Mouse (Mus musculus) MEL (cell line): ENCODE data around the gene Ap3b1. TPM values are rescaled to one million over a fixed set of nuclear protein-coding genes. Genes with fewer than 3 reads are reported as not detected.

Experiments
- DNase-seq: peaks from one replicate; pipeline ENCODE4 v3.0.0; 2011; ENCODE audit warnings: low read depth, low spot score
- H3K27ac ChIP-seq: 2 replicates; pipeline ENCODE4 v1.5.1; 2012; ENCODE audit warnings: low read depth, mild to moderate bottlenecking, control low read depth, low read length, moderate library complexity; ENCODE audit not compliant: control insufficient read depth
- H3K27me3 ChIP-seq, 2 experiments: fragments of 150-350 bp in 1 of 2; sonication (generic) in 1 of 2; 2 replicates each; pipeline ENCODE4 v1.6.1; 2012; ENCODE audit warnings: low read length in 2 of 2, mild to moderate bottlenecking in 2 of 2, improper control_type of control experiment in 1 of 2, moderate library complexity in 1 of 2; ENCODE audit not compliant: insufficient read depth in 2 of 2, control insufficient read depth in 1 of 2
- H3K36me3 ChIP-seq, 2 experiments: 2 replicates each; pipeline ENCODE4 v1.6.1; 2012 to 2014; ENCODE audit warnings: low read length in 2 of 2, improper control_type of control experiment in 1 of 2, inconsistent platforms in 1 of 2, mild to moderate bottlenecking in 1 of 2; ENCODE audit not compliant: insufficient read depth in 2 of 2, control insufficient read depth in 1 of 2
- H3K4me1 ChIP-seq, 2 experiments: fragments of 150-350 bp in 1 of 2; sonication (generic) in 1 of 2; 2 replicates each; pipeline ENCODE4 v1.6.1; 2012; ENCODE audit warnings: low read length in 2 of 2, improper control_type of control experiment in 1 of 2, mild to moderate bottlenecking in 1 of 2; ENCODE audit not compliant: insufficient read depth in 2 of 2, control insufficient read depth in 1 of 2
- H3K4me3 ChIP-seq, 2 experiments: fragments of 150-350 bp in 1 of 2; sonication (generic) in 1 of 2; 2 replicates each; pipeline ENCODE4 v1.5.1; 2012; ENCODE audit warnings: low read depth in 2 of 2, low read length in 2 of 2, mild to moderate bottlenecking in 2 of 2, moderate library complexity in 2 of 2, control low read depth in 1 of 2, improper control_type of control experiment in 1 of 2; ENCODE audit not compliant: control insufficient read depth in 1 of 2, insufficient read depth in 1 of 2
- H3K79me2 ChIP-seq: 2 replicates; pipeline ENCODE4 v1.6.1; 2012; ENCODE audit warnings: mild to moderate bottlenecking, low read length, moderate library complexity; ENCODE audit not compliant: control insufficient read depth, poor library complexity, insufficient read depth
- H3K9ac ChIP-seq: 2 replicates; pipeline ENCODE4 v1.6.1; 2012; ENCODE audit warnings: low read depth, mild to moderate bottlenecking, control low read depth, low read length, moderate library complexity; ENCODE audit not compliant: control insufficient read depth, poor library complexity, severe bottlenecking
- H3K9me3 ChIP-seq: fragments of 150-350 bp; sonication (generic); replicated peaks from 2 replicates; pipeline ENCODE4 v1.6.1; 2012; ENCODE audit warnings: mild to moderate bottlenecking, low read length, improper control_type of control experiment, moderate library complexity; ENCODE audit not compliant: insufficient read depth
- CHD2 ChIP-seq: IDR thresholded peaks from 2 replicates; pipeline ENCODE4 v1.6.1; 2011; ENCODE audit warnings: low read length, improper control_type of control experiment
- E2F4 ChIP-seq: IDR thresholded peaks from 2 replicates; pipeline ENCODE4 v1.6.1; 2011; ENCODE audit warnings: low read depth, low read length, improper control_type of control experiment, borderline replicate concordance
- ELF1 ChIP-seq: IDR thresholded peaks from 2 replicates; pipeline ENCODE4 v1.6.1; 2014; ENCODE audit warnings: low read depth, mild to moderate bottlenecking, inconsistent platforms, low read length, improper control_type of control experiment, moderate library complexity
- KAT2A ChIP-seq: conservative IDR thresholded peaks from 2 replicates; pipeline ENCODE4 v1.6.1; 2012; ENCODE audit warnings: low read depth, low read length, improper control_type of control experiment, inconsistent platforms
- MAZ ChIP-seq: IDR thresholded peaks from 2 replicates; pipeline ENCODE4 v1.6.1; 2012; ENCODE audit warnings: low read depth, mild to moderate bottlenecking, inconsistent platforms, low read length, improper control_type of control experiment
- MYC ChIP-seq: IDR thresholded peaks from 2 replicates; pipeline ENCODE4 v1.6.1; 2011; ENCODE audit warnings: low read depth, mild to moderate bottlenecking, low read length, improper control_type of control experiment, moderate library complexity
- NELFE ChIP-seq: IDR thresholded peaks from 2 replicates; pipeline ENCODE4 v1.6.1; 2011; ENCODE audit warnings: low read depth, low read length, improper control_type of control experiment
- NRF1 ChIP-seq: IDR thresholded peaks from 2 replicates; pipeline ENCODE4 v1.6.1; 2014; ENCODE audit warnings: low read depth, mild to moderate bottlenecking, inconsistent platforms, low read length, improper control_type of control experiment, moderate library complexity; ENCODE audit not compliant: poor library complexity, insufficient read depth, severe bottlenecking
- RCOR1 ChIP-seq: IDR thresholded peaks from 2 replicates; pipeline ENCODE4 v1.6.1; 2012; ENCODE audit warnings: low read depth, mild to moderate bottlenecking, inconsistent platforms, low read length, improper control_type of control experiment
- TBP ChIP-seq: IDR thresholded peaks from 2 replicates; pipeline ENCODE4 v1.8.0; 2011; ENCODE audit warnings: low read depth, low read length, improper control_type of control experiment
- ZC3H11A ChIP-seq: IDR thresholded peaks from 2 replicates; pipeline ENCODE4 v1.6.1; 2012; ENCODE audit warnings: low read depth, mild to moderate bottlenecking, inconsistent platforms, low read length, improper control_type of control experiment
- ZKSCAN1 ChIP-seq: IDR thresholded peaks from 2 replicates; pipeline ENCODE4 v1.6.1; 2012; ENCODE audit warnings: low read depth, mild to moderate bottlenecking, inconsistent platforms, low read length, improper control_type of control experiment, moderate library complexity
- ZNF384 ChIP-seq: IDR thresholded peaks from 2 replicates; pipeline ENCODE4 v1.6.1; 2012; ENCODE audit warnings: low read depth, mild to moderate bottlenecking, inconsistent platforms, low read length, improper control_type of control experiment
- polyA plus RNA-seq, 2 experiments: library from polyadenylated mRNA; stranded (reverse) in 1 of 2; unstranded in 1 of 2; fragments of >175 nt in 1 of 2; fragments of >200 nt in 1 of 2; gene quantifications; 2 replicates each; pipeline versions ENCODE4 v1.2.1 to v1.2.4; 2012; ENCODE audit warnings: low replicate concordance in 2 of 2, low read depth in 1 of 2; ENCODE audit not compliant: insufficient read length in 2 of 2, insufficient read depth in 1 of 2, missing spikeins in 1 of 2
- total RNA-seq: library from RNA; depleted of rRNA; stranded (reverse); fragments of 300-350 nt; gene quantifications from 2 replicates; pipeline ENCODE4 v1.2.3, GENCODE M21; 2012

Gene Ap3b1
- total and polyA plus RNA-seq, 3 experiments: 36.7 to 74.5 TPM; not detected in 1

DNA sequence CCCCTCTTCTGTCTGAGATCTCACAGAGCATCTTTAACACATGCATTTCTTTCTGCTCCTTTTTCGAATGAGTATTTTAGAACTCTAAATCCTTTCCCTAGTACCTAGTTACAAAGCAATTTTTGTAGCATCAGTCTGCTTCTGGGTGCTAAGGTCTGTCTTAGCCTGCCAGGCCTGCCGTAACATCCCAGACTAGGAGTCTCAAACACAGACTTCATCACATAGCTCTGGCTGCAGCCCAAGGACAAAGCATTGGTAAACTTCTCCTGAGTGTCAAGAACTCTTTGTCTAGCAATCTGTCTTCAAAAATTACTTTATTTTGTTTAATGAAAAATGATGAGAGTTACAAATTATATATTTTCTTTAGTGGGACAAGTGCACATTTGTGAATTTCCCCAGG lies 30.8 kb downstream of the Ap3b1 start:
- no peak for DNase-seq
- Histone ChIP-seq H3K9ac (no peak overlapping the region), H3K27me3 (no peaks in the 10 kb centered on the region), H3K79me2 (peaks cover 12% of the 10 kb centered on the region), H3K36me3 (peaks cover 0 to 7% of the 10 kb centered on the region in 2 experiments; a peak in 2 of 4 replicates), H3K27ac (no peak overlapping the region), H3K4me1 (no peaks in the 10 kb centered on the region), H3K9me3 (no peaks in the 10 kb centered on the region), H3K4me3 (no peak overlapping the region)
- TF ChIP-seq ZKSCAN1 (no peak), NRF1 (no peak), TBP (no peak), E2F4 (no peak), MYC (no peak), ZNF384 (no peak), CHD2 (no peak)

DNA sequence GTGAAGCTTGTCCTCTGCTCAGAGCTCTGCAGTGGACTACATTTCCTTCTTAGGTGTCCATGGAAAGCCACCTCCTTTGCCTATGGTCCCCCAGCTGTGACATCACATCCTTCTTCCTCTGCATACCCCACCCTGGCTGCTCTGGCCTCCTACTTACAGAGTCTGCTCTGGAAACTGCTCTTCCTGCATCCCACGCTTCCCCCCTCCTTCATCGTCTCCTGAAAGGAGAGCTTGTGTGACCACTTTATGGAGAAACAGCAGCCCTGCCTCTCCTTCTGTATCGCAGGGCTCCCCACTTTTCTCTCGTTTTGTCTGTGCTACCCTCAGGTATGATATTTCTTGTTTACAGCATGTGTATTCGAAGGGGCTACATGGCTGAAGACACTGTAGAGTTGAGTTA lies 33.5 kb downstream of the Ap3b1 start:
- H3K27me3 ChIP-seq: no peaks in the 10 kb centered on the region
- no peaks in the 10 kb centered on the region for H3K9me3 ChIP-seq
- no peak overlapping the region for H3K4me3 ChIP-seq
- no peak overlapping the region for H3K27ac ChIP-seq
- H3K36me3 ChIP-seq: peaks cover 0 to 10% of the 10 kb centered on the region in 2 experiments; a peak in 2 of 4 replicates
- no peak overlapping the region for H3K9ac ChIP-seq
- peaks cover 4% of the 10 kb centered on the region for H3K79me2 ChIP-seq
- TF ChIP-seq ZKSCAN1: no peak
- no peak for TF ChIP-seq NELFE
- no peak for TF ChIP-seq MAZ
- no peak for TF ChIP-seq RCOR1
- no peak for TF ChIP-seq KAT2A
- no peak for TF ChIP-seq ZC3H11A
- no peak for TF ChIP-seq ELF1
- no peak for DNase-seq
- H3K4me1 ChIP-seq: no peaks in the 10 kb centered on the region

DNA sequence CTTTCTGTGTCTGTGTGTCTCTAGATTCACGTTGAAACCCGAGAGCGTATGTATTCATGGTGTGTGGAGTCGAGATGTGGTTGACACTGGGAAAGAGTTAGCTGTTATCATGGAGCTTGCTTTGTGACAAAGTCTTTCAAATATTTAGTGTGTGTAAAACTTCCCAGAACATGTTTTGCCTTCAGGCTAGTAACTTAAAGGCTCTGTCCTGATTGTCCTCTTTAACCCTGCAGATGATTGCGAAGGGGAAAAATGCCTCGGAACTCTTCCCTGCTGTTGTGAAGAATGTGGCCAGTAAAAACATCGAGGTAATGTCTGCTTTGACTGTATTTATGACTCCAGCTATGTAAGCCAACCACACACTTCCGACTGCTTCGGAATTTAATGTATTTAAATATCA lies 35.7 kb downstream of the Ap3b1 start:
- H3K9me3 ChIP-seq: no peaks in the 10 kb centered on the region
- H3K9ac ChIP-seq: no peak overlapping the region
- DNase-seq: no peak
- no peak overlapping the region for H3K4me3 ChIP-seq
- H3K4me1 ChIP-seq: no peaks in the 10 kb centered on the region
- no peak overlapping the region for H3K27ac ChIP-seq
- peaks cover 0 to 22% of the 10 kb centered on the region in 2 experiments; a peak in 2 of 4 replicates for H3K36me3 ChIP-seq
- H3K27me3 ChIP-seq: no peaks in the 10 kb centered on the region
- no peaks in the 10 kb centered on the region; the same call in 1 of the 2 replicates for H3K79me2 ChIP-seq
- no peak for TF ChIP-seq TBP
